Mouse (Mus musculus): Measurements from ENCODE around the gene Atp5h. TPM values are rescaled to one million over a fixed set of nuclear protein-coding genes. Genes with fewer than 3 reads are reported as not detected.
"Not testable (repeated sequence)": the region's sequence is repeated elsewhere in the genome, so short reads cannot be mapped to it uniquely, and the experiment has no call there.

Gene Atp5h
- 100 to 1,000 TPM; 439 to 484 (median 473) TPM for total RNA-seq (2022)

DNA sequence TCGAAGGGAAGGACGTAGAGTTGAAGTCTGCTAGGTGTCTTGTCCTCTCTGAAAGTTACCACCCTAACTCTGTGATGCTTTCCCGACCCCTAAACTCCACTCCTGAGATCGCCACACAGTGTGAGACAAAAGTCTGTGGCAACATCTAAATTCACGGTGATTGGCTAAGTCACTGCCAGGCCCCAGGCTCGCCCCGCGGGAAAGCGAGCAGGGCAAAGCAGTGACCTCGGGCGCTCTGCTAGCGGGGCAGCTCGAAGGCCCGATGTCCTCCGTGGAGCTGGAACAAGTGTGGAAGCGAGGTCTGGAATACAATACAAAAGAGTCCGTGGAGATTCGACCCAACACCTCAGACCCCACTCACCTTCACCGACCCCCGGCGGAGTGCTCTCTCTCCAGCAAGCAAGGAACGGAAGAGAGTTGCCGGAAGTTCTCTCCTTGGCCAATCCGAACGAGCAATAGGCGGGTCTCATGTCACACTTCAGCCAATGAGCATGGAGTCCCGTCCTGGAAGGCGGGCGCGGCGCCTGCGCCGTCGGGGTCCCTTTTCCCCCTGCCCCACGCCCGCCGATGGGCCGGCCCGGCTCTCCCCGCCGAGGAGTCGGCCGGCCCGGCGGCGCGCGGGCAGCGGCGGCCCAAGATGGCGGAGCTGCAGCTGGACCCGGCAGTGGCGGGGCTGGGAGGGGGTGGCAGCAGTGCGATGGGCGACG, at the start of gene Atp5h, which contains the start of gene Kctd2:
Gene Atp5h (minus strand): TSS at position 432 of the 707 bp plus-strand sequence.
Gene Kctd2 (plus strand): TSS at position 598 of the 707 bp plus-strand sequence.
- DNase-seq (ENCODE audit: low spot score in 2 of 2): peak; percentile 84 to 96

DNA sequence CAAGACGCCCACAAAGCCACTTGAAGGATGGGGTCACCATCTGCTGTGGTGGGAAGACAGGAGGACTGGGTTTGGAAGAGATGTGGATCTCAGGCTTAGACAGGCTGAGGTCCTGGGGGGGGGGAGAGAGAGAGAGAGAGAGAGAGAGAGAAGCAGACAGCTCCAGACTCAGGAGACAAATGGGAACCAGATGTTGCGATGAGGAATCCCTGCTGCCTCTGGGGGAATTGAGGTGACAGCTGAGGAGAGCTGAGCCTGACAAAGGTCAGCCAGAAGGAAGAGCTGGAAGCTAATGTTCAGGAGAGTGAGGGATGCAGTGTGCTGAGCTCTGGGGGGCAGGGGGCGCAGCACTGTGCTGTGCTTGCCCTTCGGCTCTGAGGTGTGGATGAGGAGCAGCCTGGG, 47.5 kb upstream of the Atp5h start:
- no peak for DNase-seq (ENCODE audit: low spot score in 2 of 2)

DNA sequence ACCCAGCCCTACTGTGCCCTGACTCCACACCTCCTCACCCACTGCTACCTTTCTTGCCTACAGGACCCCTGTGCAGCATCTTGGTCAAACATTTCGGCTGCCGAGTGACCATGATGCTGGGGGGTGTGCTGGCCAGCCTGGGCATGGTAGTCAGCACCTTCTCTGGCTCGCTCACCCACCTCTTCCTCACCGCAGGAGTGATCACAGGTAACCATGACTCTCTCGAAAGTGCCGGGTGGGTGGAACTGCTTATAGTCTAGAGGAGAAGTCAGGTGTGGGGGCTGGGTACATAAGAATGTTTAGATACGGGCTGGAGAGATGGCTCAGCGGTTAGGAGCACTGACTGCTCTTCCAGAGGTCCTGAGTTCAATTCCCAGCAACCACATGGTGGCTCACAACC, 45.1 kb upstream of the Atp5h start:
- no peak for DNase-seq (ENCODE audit: low spot score in 2 of 2)

DNA sequence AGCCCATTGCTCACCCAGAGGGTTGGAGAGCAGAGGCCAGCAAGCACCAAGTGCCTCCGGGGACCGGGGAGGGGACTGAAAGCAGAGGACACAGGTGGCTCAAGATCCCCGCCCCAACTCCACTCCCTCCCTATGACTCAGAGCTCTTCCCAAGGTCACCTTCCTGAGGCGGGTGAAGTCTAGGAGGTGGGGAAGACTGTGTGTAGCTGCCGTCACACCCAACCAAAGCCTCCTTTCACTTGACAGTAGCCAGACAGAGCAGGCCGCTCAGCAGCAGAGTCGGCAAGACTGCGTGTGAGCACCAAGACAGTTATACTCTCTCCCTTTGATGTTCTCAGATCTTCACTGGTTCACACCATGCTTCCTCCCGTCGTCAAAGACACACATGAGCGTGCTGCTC, 43.6 kb upstream of the Atp5h start:
- DNase-seq (ENCODE audit: low spot score in 2 of 2): no peak

DNA sequence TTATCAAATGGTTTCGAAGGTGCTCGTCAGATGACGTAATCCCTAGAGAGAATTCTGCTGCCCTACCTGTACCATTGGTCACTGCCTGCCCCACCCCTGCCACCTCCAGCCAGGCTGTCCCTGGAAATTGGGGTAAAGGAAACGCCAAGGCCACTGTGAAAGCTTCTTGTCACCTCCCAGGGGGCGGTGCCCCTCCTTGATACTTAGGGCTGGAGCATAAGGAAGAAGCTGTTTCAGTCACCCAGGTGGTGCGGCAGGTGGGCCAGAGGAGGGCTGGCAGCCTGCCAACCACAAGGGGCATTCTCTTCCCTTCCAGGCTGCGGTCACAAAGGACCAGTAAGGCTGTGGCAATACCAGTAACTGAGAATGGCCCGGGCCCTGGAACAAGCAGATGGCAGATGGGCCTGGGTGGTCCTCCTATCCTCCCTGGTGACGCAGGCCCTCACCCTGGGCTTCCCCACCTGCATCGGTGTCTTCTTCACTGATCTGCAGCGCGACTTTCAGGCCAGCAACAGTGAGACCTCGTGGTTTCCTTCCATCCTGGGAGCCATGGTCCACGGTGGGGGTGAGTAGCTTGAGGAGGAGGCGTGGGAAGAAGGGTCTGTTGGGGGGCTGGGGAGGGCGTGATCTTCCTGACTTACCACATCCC, 42.6 kb upstream of the Atp5h start, which contains the start of gene Slc16a5:
Gene Slc16a5 (plus strand): TSS at position 232 of the 649 bp plus-strand sequence.
- DNase-seq (ENCODE audit: low spot score in 2 of 2): no peak

DNA sequence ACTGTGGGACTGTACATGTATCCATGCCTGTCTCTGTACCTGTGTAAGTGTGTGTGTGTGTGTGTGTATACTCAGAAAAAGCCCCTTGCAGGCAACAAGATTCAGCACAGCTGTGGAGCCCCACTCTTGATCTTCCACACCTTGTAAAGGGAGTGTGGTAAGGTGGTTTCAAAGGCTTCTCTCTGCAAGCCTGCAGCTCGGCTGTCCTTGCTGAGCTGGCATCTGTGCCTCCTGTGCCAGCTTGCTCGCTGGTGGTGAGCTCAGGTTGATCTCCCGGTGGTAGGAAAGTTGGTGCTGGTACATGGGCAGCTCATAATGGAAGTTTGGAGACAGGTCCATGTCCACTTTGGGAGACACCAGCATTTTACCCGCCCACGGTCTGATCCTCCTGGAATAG, 42.1 kb upstream of the Atp5h start:
- DNase-seq (ENCODE audit: low spot score in 2 of 2): no peak

DNA sequence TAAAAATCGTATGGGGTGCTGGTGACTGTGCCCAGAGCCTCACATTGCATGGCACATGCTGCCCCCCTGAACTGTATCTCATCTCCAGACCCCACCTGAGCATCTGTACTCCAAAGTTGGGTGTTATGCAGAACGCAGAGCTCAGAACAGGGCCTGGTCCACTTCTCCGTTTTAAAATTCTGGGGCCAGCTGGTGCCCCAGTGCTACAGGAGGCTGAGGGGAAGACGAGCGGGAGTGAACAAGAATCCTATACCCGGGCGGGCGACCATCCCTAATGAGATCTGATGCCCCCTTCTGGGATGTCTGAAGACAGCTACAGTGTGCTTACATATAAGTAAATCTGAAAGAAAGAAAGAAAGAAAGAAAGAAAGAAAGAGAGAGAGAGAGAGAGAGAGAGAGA, 41.2 kb upstream of the Atp5h start:
- DNase-seq (ENCODE audit: low spot score in 2 of 2): no peak

DNA sequence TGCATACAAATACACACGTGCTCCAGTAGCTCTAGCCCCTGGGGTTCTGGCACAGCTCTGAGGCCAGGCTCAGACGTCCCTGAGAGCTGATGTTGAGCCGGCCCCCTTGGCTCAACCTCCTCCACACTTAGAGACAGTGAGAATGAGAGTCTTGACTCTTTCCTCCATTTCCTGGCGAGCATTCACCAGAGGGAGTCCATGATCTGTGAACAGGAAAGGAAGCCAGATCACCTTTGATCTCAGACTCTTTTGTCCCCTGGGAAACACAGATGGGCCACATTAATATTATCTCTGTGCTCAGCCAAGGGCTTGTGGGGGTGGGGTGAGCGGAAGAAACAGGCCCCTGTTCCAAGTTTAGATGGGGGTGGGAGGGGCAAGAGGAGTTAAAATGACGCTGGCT, 37.6 kb upstream of the Atp5h start:
- DNase-seq (ENCODE audit: low spot score in 2 of 2): no peak

DNA sequence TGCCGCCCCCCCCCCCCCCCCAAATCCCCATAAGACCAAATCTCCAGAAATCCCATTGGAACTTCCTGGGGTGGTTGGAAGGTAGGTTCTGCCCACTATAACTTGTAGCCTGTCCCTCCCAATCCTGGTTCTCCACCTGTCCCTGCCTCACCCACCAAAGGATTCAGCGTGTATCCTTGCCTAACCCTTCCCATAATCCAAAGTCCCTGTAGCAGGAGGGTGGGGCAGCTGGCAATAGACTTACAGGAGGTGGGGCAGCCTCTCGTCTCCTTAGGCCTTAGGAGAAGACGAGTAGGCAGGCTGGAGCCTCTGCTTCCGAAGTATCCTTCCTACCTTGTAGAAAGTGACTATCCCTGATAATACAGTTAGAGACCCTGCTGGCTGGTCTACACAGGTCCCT, 36.4 kb upstream of the Atp5h start:
- DNase-seq (ENCODE audit: low spot score in 2 of 2): no peak

DNA sequence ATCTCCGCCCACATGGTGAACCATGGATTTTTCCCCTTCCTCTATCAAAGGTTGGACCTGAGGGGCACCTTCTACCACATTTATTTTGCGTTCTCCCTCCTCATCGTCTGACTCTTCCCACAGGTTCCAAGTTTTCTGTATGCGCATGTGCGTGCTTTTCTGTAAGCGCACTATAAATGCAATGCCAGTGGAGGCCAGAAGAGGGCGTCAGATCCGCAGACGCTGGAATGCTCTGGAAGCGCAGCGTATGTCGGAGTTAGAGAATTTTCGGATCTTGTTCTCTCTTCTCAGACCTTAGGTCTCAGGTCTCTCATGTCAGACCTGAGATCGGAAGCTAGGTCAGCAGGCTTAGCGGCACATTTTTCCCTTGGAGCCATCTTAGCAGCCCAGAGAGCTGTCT, 35.9 kb upstream of the Atp5h start:
- DNase-seq (ENCODE audit: low spot score in 2 of 2): no peak

DNA sequence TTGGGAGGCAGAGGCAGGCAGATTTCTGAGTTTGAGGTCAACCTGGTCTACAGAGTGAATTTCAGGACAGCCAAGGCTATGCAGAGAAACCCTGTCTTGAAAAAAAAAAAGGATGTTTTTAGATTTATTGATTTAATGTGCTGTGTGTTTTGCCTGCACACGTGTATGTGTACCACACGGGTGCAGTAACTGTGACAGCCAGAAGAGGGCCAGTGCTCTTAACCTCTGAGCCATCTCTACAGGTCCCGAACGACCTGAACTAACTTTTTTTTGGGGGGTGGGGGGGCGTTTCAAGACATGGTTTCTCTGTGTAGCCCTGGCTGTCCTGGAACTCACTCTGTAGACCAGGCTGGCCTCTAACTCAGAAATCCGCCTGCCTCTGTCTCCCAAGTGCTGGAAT, 35.1 kb upstream of the Atp5h start:
- DNase-seq (ENCODE audit: low spot score in 2 of 2): not testable (repeated sequence)

DNA sequence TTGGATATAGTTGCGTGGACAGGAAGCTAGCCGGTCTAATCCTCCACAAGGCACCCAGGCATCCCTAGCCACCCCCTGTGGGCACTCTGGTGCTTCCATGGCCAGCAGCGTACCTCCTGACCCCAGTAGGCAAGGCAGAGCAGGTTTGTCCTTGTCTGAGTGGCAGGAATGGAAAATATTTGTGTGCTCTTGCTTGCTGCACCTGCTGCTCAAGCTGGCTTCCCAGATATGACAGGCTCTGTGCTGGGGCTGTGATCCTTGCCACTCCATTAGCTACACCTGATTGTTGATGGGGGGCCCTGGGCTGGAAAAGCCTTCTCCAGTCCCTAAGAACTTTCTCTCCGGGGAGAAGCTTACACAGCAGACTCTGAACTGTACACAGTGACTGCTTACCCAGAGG, 33.5 kb upstream of the Atp5h start:
- no peak for DNase-seq (ENCODE audit: low spot score in 2 of 2)

DNA sequence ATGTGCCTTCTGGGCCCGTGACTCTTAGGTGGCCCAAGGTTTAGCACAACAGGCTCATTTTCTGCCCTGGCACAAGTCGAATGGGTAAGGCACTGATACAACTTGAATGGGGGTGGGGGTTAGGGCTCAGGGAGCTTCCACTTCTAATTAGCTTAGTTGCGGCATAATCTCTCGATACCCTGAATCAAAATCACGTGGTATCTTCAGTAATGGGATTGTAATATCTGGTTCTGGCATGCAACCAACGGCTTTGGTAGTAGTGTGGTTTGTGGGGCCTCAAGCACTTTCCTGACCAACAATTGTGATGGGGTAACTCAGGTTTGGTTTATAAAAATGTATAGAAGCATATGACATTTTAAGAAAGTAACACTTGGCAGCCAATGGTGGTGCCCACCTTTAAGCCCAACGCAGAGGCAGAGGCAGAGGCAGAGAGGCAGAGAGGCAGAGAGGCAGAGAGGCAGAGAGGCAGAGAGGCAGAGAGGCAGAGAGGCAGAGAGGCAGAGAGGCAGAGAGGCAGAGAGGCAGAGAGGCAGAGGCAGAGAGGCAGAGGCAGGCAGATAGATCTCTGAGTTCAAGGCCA, 32.6 kb upstream of the Atp5h start:
- no peak for DNase-seq (ENCODE audit: low spot score in 2 of 2)

DNA sequence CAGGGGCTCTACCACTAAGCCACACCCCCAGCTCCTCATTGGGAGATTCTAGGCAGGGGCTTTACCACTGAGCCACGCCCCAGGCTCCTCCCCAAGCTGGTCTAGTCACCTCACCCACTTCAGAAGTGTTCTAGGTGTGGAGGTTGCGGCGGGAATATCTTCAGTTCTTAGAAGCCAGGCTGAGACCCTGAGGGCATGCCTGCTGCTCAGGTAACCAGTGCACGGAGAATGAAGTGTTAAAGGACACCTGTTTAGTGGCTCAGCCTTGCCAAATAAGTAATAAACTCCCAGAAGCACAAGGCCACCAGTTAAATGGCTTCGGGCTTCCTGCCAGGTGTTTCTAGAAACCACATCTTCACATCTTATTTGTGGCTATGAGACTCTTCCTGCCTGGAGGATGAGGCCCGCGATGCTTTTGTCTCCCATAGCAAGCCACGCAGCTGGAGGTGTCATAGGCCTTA, 32.0 kb upstream of the Atp5h start:
- no peak for DNase-seq (ENCODE audit: low spot score in 2 of 2)

DNA sequence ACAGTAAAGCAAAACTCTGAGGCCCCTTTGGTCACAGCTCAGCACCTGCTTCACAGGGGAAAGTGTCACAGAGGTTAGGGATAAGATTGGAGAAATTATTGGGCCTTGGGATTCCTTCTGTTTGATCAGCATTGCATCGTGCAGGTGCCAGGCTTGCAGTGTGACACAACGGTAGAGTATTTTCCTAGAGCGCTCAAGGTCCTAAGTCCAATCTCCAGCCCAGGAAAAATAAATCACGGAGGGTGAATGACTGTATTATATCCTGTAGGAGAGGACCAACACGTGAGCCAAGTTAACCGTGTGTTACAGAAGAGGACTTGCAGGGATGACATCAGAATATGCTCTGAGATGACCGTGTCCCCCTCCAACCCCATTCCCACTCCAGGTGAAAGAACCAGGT, 30.4 kb upstream of the Atp5h start:
- DNase-seq (ENCODE audit: low spot score in 2 of 2): no peak

DNA sequence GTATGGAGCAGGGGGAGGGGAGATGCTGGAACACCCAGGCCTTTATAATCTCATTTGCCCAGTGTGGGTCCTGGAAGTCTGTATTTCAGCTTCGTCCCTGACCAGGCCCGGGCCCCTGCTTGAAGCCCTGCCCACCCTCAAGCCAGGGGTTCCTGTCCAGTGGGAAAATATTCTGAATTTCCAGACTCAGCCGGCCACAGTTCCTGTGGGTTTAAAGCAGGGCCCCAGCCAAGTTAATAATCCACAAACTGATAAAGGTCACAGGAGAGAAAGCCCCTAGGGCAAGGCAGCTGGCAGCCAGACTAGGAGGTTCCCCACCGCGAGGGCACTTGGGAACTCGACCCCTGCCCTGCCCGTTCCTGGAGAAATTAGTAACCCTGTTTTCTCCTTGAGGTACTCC, 29.2 kb upstream of the Atp5h start:
- no peak for DNase-seq (ENCODE audit: low spot score in 2 of 2)

DNA sequence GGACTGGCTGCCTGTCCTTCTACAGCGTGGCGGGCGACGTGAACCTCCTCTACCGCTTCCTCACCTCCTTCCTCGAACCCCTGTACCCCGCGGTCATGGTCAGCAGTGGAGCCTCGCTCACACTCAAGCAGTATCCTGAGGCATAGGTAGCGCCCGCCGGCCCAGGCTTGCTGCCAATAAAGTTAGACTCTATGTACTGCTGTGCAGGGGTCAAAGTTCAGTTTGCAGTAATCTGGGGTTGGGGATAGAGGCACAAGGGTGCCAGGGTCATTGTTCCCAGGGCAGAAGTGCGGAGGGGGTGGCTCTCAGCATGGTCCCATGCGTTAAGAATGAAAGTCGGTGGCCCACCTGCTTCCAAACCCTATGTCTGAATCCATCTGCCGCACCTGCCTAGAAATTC, 28.3 kb upstream of the Atp5h start:
- no peak for DNase-seq (ENCODE audit: low spot score in 2 of 2)

DNA sequence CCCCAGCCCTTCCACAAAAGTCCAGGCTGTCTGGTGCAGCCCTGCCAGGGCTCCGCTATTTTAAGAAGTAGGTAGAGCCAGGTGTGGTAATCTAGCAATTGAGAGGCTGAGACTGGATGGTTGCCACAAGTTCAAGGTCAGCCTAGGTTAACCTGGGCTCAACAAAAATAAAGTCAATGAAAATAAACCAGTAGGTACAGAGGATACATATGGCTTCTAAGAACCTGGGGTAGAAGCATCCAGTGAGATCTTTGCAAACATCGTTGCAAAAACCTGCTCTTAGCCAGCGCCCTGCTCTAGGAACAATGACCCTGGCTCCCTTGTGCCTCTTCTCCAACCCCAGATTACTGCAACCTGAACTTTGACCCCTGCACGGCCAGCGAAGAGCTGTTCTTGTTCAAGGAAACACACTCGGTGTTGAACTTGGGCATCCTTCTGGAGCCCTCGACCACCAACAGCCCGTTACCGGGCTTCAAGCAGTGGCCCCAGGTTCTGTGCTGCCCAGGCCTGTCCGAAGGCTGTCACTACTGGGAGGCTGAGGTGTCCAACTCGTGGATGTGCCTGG, 27.6 kb upstream of the Atp5h start:
- no peak for DNase-seq (ENCODE audit: low spot score in 2 of 2)

DNA sequence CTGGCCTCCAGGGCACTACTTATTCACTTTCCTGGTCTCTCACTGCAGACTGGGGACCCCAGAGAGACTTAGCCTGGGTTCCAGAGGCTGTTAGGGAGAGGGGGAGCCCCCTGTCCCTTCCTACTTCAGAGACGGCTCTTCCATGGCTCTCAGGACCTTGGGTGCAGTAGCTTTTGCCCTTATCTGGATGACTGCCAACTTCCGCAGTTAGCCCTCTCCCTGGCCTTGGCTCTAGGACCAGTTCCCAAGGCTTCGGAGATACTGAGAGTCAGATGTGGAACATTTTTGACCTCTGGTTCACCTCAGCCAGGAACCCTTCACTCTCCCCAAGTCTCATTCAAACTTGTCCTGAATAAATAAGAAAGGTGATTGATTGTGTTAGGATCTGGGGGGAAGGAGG, 27.1 kb upstream of the Atp5h start:
- DNase-seq (ENCODE audit: low spot score in 2 of 2): no peak

DNA sequence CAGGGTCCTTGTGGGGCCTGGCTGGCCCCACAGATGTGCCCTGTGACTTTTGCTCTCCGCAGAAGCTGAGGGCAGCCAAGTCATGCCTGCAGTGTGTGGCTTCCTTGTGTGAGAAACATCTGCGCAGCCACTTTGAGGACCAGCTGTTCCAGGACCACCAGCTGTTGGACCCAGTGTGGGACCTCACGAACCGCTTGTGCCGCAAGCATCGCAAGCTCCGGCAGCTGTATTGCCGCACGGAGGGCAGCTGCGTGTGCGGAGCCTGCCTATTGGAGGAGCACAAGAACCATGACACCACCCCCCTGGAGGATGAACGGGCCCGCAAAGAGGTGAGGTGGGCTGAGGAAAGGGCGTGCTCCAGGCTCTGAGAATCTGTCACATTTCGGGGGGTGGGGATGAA, 21.7 kb upstream of the Atp5h start:
- DNase-seq (ENCODE audit: low spot score in 2 of 2): no peak

DNA sequence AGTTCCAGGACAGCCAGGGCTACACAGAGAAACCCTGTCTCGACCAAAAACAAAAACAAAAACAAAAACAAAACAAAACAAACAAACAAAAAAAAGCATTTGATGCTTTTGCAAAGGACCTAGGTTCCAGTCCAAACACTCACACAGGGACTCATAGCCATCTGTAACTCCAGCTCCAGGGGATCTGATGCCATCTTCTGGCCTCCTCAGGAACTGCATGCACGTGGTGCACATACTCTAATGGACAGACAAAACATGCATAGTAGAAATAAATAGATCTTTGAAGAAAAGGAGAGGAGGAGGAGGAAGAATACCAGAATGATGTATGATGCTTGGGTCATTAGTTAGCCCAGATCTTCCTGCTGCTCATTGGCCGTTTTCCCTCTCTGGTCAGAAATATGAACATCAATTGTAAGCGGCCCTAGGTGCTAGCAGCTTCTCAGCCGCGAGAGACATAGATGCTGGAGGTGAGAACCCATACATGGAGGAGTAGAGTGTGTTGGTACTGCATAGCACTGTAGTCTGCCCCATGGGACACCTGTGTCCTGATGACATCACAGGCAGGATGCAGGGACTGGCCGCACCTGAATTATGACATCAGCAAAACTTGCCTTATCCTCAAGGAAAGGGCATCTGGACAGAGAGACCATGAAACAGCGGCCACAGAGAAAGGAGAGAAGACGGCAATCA, 20.3 kb upstream of the Atp5h start, which contains the start of gene Trim80:
Gene Trim80 (plus strand): TSS at position 640 of the 690 bp plus-strand sequence.
- no peak for DNase-seq (ENCODE audit: low spot score in 2 of 2)

DNA sequence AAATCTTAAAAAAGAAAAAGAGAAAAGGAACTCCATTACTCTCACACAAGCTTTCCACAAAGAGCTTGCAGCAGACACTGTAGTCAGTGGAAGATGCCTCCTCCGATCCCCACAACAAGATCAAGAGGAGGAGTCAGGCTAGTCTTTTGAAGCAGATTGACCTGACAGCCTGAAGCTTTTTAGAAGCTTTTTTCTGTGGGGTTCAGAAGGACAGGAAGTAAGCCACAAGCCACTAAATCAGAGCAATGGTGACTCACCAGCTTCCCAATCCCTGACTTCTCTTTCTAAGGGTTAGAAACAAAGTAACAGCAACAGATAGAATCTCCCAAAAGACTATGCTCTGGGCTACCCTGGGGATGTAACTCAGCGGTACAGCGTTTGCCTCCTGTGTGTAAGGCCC, 19.6 kb upstream of the Atp5h start:
- no peak for DNase-seq (ENCODE audit: low spot score in 2 of 2)

All from left cerebral cortex, adult 8-10 months (tissue).